Mouse (Mus musculus) layer of hippocampus, adult 11-12 months (tissue): ENCODE measurements at regions not wholly inside any gene's neighbourhood (a gene's known extent, or its start where the extent isn't known, plus 50 kb on each side); places are given as distances from the start of the nearest gene placed in this dataset.

Source experiments
- DNase-seq: peaks from one replicate; pipeline ENCODE4 v3.0.0; 2022; ENCODE audit warnings: low spot score

GRCm38 (mm10) chr8:116379851-116380250, 124.9 kb upstream of the Dynlrb2 start:
- DNase-seq, result no peak

- DNase-seq, result no peak
Observed at GRCm38 (mm10) chr8:116375758-116376157, 129.0 kb upstream of the Dynlrb2 start.

GRCm38 (mm10) chr8:116373063-116373462, 131.7 kb upstream of the Dynlrb2 start:
- DNase-seq, result peak; percentile 32

- peak; percentile 69 for DNase-seq
Observed at GRCm38 (mm10) chr8:116372574-116372973, 132.2 kb upstream of the Dynlrb2 start.

GRCm38 (mm10) chr8:116372056-116372455, 132.7 kb upstream of the Dynlrb2 start:
- no peak for DNase-seq

GRCm38 (mm10) chr8:116367491-116367890, 137.3 kb upstream of the Dynlrb2 start:
- DNase-seq, result no peak

GRCm38 (mm10) chr8:116366706-116367105, 138.1 kb upstream of the Dynlrb2 start:
- no peak for DNase-seq

GRCm38 (mm10) chr8:116364751-116365150, 140.0 kb upstream of the Dynlrb2 start:
- no peak for DNase-seq

- no peak for DNase-seq
Observed at GRCm38 (mm10) chr8:116364172-116364571, 140.6 kb upstream of the Dynlrb2 start.

- no peak for DNase-seq
Observed at GRCm38 (mm10) chr8:116362351-116362750, 142.4 kb upstream of the Dynlrb2 start.

- no peak for DNase-seq
Observed at GRCm38 (mm10) chr8:116359761-116360160, 145.0 kb upstream of the Dynlrb2 start.

- no peak for DNase-seq
Observed at GRCm38 (mm10) chr8:116354756-116355155, 150.0 kb upstream of the Dynlrb2 start.

GRCm38 (mm10) chr8:116353911-116354310, 150.9 kb upstream of the Dynlrb2 start:
- DNase-seq, result no peak

- DNase-seq, result no peak
Observed at GRCm38 (mm10) chr8:116352635-116353034, 152.1 kb upstream of the Dynlrb2 start.

GRCm38 (mm10) chr8:116348971-116349370, 155.8 kb upstream of the Dynlrb2 start:
- no peak for DNase-seq

- DNase-seq, result no peak
Observed at GRCm38 (mm10) chr8:116346990-116347389, 157.8 kb upstream of the Dynlrb2 start.

- DNase-seq, result no peak
Observed at GRCm38 (mm10) chr8:116344590-116345222, 160.1 kb upstream of the Dynlrb2 start.

- no peak for DNase-seq
Observed at GRCm38 (mm10) chr8:116343534-116343933, 161.2 kb upstream of the Dynlrb2 start.

GRCm38 (mm10) chr8:116334772-116335171, 170.0 kb upstream of the Dynlrb2 start:
- no peak for DNase-seq

- no peak for DNase-seq
Observed at GRCm38 (mm10) chr8:116334101-116334500, 170.7 kb upstream of the Dynlrb2 start.

GRCm38 (mm10) chr8:116320014-116320680, 184.6 kb upstream of the Dynlrb2 start:
- DNase-seq, result no peak

GRCm38 (mm10) chr8:116315410-116315809, 189.4 kb upstream of the Dynlrb2 start:
- DNase-seq, result no peak

GRCm38 (mm10) chr8:116314429-116315092, 190.2 kb upstream of the Dynlrb2 start:
- DNase-seq, result no peak
